Mouse (Mus musculus): Measurements from ENCODE around the gene Cdc37l1.

DNA sequence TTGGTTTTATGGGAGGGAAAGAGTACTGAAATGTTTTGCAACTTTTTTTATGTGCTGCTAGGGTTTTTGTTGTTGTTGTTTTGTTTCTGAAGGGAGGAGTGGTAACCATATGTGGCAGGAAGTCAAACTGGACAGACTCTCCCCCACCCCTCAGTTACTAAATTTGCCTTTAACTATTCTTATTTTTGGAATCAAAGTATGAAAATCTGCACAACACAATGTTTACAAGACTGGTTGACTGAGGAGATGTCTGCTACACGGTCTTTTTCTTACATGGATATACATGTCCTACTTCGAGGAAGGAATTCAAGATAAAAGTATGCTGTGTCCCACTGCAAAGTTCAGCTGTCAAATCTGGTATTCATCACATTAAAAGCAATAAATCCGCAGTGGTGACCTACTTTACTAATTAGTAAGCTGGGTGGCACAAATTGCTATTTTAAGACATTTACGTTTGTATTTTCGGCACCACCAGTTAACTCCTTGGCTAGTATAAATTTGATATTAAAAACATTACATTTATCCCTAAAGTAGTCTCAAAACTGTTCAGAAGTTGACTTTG lies 26.1 kb downstream of the Cdc37l1 start:
- no peak for TF ChIP-seq POLR2A (IDR thresholded peaks at IDR 0.05; ENCODE audit: borderline replicate concordance, extremely low read depth, insufficient read depth, insufficient read length, poor library complexity, severe bottlenecking)
- TF ChIP-seq CTCF (IDR thresholded peaks at IDR 0.05; ENCODE audit: borderline replicate concordance, extremely low read depth, insufficient read depth, insufficient read length), result no peak

All from brain, embryonic 14.5 days (tissue).